Mouse (Mus musculus): ENCODE results near the gene Foxp2. TPM values are rescaled to one million over a fixed set of nuclear protein-coding genes. Genes with fewer than 3 reads are reported as not detected.

The Foxp2 gene
- total RNA-seq (2015; ENCODE audit: low replicate concordance) (not detected in 2 replicates), total RNA-seq (2017; ENCODE audit: low replicate concordance) (1.4 TPM in 1 of 2 replicates, not detected in the other)

DNA sequence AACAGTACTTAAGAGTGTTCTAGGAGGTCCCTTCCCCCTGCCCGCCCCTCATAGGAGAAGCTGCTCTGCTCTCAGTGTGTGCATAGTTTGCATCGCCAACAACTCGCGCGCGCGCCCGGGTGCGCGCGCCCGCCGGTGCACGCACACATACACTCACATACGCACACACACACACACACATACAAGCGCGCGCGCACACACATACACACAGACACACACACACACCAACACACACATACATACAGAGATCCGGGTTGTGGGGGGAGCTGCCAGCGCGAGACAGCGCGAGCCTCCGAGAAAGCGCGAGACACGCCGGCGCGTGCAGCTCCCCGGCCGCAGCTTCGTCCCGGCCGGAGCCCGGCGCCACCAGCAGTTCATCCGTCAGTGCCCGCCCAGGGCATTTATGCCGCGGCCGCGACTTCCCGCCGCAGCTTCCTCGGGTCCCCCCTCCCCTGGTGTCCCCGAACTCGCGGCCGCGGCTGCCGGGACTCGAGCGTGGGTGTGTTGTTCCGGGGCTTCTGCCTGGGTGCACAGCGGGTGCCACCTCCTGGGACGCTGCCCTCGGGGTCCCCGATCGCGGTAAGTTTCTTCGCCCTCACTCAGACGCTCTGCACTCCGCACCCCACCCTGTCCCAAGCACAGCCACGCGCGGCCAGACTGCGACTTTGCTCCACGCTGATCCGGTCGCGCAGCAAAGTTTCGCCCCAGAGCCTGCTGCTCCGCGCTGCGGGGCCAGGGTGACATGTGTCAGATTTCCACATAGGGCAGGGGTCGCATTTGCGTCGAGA lies at the start of gene Foxp2:
Gene Foxp2 (plus strand): TSS at position 167 of the 788 bp plus-strand sequence.
- no peak for ATAC-seq (replicated peaks; ENCODE audit: low FRiP score, poor library complexity, severe bottlenecking)

DNA sequence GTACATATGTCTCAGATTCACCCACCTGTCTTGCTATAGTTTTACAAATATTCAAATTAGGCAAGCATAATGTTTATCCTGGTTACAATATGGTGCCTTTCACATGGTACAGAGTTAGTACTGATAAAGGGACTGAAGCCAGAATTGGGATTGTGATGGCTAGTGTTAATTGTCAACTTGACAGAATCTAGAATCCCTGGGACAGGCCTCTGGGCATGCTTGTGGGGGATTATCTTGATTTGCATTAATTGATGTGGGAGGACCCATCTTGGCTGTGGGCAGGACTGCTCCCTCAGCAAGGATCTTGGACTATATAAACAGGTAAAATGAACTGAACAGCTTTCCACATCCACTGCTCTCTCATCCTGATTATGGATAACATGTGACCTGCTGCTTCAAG lies 15.9 kb upstream of the Foxp2 start:
- no peak for ATAC-seq (replicated peaks; ENCODE audit: low FRiP score, poor library complexity, severe bottlenecking)

DNA sequence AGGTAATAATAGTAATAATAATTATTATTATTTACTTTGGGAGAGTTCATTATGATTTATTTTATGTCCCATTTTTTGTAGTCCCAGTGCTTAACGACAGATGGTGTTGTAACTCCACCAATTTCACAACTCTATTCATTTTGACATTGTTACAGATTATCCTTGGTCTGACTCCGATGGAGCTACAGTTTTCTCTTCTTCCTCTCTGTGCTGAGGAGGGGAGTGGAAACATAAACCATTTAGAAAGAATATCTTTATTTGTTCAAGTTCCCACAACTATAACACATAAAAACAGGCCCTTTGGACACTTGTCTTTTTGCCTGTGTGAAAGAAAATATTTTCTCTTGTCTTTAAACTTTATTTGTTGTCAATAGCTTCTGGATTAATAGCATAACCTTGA lies 4.1 kb upstream of the Foxp2 start:
- ATAC-seq (replicated peaks; ENCODE audit: low FRiP score, poor library complexity, severe bottlenecking), result no peak

DNA sequence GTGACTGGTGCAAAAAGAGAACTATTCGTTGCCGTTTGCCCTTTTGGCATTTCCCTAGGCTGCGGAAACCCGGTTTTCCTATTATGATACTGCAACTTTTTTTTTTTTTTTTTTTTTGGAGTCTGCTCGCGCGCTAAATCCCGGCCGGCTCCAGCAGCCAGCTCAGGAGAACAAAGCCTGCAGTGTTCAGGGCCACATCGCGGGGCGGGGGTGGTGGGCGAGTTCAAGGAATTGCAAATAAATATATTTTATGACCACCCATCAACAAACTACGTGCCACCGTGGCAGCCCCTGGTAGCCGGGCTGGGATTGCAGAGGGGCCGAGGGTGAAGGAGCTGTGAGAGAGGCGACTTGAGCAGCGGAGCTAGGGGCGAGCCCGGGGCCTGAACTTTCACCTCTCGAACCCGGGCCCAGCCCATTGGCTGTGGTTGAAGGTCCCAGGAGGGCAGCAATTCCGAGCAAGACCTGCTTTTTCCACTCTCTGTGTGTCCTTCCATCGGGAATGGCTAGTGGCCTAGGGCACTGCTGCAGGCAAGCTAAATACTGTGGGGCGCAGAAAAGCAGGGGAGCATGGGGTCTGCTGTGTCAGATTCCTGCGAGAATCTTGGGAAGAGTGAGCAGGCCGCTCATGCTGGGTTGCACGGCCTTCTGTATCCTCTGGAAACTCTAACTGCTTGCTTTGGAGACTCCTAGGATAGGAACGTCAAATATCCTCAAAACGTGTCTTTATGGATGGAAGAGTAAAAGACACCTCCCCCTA lies 2.9 kb upstream of the Foxp2 start:
- no peak for ATAC-seq (replicated peaks; ENCODE audit: low FRiP score, poor library complexity, severe bottlenecking)

DNA sequence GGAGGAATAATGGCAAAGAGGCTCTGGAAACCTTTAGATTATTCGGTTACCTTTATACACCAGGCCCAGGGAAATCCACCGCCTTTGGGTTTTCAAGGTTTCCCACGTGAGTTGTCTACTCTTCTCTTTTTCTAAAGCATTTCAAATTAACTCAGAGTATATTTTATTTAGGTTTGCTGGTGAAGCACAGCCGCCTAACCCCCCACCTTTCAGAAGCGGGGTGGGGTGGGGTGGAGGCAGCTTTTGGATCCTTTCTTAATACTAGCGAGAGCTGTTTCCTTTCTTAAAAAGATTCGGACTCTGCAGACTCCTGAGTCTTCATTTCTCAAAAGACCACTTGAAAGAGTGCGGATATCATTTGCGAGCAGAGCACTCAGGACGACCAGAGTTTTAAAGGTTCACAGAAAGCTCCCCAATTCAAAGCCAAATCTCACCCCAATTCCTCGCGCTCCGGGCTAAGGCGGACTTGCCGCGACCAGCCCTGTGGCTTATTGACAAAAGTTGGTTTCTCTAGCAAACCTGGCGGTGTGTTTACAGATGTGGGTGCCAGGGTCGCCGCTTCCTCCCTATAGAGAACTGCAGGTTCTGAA lies 2.0 kb upstream of the Foxp2 start:
- no peak for ATAC-seq (replicated peaks; ENCODE audit: low FRiP score, poor library complexity, severe bottlenecking)

DNA sequence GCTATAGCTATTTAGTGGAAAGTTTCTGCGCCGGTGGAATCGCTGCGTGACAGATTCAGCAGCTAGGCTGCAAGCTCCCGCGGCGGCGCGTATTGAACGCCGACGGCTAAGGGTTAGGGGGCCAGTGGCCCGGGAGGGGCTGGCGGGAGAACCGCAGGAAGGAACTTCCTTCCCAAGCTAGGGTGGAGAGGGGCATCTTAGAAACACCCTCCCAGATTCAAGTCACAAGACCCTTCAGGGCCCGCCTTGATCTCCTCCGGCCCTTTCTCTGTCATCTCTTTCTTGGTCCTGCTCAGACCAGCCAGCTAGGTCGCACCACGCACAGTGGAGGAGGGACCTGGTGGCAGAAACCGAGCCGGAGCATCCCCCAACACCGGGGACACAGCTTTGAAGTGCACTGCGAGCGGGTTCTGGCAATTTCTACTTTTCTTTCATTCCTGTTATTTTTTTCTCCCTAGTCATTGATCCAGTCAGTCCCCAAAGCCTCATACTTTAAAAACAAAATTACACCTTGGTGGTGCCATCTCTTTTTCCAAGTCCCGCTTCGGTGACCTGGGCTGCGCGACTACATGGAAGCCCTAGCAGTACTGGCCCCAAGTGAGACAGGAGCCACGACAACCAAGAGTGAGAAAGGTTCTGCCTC lies 1.1 kb upstream of the Foxp2 start:
- ATAC-seq (replicated peaks; ENCODE audit: low FRiP score, poor library complexity, severe bottlenecking), result no peak

DNA sequence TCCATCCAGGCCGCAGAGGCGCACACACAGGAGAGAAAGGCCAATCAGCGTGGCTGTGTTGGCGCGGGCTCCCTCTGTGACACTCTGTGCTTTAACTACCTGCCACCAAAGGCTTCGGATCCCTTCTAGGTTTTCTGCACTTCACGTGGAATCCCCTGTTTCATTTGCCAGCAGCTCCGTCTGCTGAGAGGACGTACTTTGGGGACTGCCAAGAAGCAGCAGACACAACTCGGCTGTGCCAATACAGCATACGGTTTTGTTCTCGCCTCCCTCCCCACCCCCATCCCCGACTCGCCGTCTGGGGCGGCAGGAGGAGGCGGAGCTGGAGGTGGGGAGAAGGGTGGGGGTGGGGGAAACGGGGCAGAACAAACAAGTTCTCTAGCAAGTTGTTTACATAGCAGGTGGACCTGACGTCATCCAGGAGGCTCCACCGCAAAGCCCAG lies 549 bp upstream of the Foxp2 start:
- ATAC-seq (replicated peaks; ENCODE audit: low FRiP score, poor library complexity, severe bottlenecking), result no peak

DNA sequence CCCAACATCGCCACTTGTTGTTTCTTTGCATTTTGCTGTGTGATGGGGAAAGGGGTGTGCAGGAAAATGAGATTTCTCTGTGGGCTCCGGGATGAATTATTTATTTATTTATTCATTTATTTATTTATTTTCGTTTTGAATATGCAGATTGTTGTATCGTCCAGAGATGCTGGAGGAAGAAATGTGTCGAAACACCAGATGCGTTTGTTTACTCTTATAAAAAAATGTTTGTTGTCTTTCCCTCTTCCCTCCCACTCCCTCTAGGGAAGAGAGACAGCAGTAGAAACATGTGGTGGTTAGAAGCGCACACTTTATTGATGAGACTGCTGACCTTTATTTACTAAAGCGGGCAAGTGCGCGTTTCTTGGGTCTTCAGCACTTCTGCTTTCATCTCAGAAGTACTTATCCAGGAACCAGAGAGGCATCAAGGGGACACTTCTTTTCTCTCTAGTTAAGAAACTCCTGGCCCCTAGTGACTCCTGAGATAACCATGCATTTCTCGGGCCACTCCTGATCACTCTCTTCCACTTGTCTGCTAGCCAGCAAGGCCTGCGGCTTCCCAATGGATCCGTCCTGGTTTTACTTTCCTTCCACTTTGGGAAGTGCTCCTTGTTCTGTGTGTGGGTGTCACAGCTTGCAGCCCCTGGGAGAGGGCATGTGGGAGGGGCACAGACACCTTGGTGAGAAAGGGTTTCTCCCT lies 972 bp downstream of the Foxp2 start:
- no peak for ATAC-seq (replicated peaks; ENCODE audit: low FRiP score, poor library complexity, severe bottlenecking)

DNA sequence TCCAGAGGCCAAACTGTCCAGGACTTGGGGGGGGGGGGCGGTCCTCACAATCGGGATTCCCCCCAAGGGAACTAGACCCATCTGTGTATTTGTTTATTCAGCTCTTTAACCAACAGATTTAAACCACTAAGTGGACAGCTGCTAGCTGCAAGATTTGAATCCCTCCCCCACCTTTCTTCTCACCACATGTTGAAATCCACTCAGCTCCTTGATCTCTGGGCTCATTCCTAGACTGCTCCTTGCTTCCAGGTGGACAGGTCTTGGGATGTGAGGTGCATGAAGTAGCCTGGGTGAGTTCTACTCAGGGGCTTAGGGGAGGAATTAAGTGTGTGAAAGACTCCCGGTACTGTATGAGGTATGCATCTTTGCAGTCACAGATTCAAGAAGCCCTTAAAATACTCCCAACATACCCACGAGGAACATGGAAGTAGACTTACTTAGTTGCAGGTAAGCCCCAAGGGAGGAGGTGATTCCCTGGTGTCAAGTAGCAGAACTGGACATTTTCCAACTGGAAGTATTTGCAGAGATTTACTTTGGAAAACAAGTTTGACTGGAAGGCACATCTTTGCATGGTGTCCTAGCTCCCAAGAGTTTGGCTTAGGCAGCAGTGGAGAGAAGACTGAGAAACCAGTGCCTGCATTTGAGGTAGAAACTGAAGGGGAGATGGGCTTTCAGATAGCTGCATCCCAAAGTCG lies 2.3 kb downstream of the Foxp2 start:
- ATAC-seq (replicated peaks; ENCODE audit: low FRiP score, poor library complexity, severe bottlenecking), result no peak

DNA sequence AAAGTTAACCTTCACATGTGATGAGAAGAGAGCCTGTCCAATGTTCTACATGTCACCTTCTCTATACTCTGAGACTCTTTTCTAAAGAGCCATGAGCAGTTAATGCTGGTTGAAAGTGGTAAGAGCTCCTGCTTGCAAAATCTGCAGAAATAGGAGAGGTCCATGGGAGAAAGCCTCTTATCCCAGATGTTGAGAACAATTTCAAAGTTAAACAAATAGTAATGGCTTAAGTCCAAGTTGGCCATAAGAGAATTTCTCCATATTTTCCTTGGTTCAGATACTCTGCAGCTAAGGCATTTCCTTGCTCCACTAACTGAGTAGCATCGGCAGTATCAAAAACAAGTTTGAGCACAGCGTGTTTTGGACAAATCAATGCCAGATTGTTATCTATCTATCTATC lies 13.9 kb downstream of the Foxp2 start:
- ATAC-seq (replicated peaks; ENCODE audit: low FRiP score, poor library complexity, severe bottlenecking), result no peak

DNA sequence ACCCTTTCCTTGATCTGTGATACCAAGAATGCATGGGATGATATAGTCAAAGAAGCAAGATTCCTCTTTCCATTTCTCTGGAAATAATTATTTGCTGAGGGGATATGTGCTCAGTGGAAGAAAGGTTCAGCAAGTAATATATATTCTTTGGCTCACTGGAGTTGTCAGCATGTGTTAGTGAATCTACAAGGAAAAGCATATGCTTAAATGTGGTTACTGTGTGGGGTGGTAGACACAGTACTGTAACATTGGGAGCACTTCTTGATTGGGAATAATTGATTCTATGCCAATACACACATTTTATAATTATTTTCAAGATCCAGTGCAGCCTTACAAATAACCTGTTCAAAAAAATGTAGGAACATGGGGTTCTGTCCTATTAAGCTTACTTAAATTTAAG lies 21.6 kb downstream of the Foxp2 start:
- no peak for ATAC-seq (replicated peaks; ENCODE audit: low FRiP score, poor library complexity, severe bottlenecking)

DNA sequence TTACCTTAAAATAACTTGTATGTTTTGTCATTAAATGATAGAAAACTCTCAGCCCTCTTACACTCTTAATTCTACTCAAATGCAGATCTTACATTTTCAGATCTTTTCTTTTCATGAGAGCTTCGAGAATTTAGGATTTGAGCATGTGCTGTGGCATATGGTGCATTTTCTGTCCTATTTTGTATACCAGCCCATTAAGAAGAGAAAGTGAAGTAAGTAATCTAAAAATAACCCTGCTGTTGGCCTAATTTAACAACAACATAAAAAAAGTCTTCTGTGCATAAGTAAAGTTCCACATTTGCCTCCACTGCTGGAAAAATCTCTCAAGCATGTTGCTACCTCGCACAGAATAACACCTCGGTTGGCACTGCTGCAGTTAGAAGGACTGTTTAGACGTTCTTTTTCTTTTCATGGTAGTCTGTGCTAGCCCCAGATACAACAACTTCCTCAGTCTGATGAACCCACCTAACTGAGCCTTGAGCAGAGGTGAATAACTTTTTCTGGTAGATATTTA lies 23.9 kb downstream of the Foxp2 start:
- ATAC-seq (replicated peaks; ENCODE audit: low FRiP score, poor library complexity, severe bottlenecking), result no peak

DNA sequence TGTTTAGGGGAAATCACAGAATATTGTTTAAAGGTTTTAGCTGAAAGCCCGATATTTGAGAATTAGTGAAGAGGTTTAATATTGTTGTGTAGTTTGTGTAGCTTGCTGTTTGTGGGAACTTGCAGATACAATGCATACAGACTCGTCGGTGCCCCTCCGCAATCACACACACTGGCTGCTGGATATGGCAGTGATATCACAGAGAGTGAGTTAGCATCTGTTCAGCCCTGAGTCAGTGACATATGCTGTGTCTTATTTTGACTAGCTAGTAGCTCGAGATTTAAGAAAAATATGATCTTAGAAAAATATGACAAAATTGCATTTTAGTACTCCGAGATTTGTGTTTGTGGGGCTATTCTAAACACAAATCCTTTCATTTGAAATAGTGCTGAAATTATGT lies 49.9 kb downstream of the Foxp2 start:
- ATAC-seq (replicated peaks; ENCODE audit: low FRiP score, poor library complexity, severe bottlenecking), result no peak

DNA sequence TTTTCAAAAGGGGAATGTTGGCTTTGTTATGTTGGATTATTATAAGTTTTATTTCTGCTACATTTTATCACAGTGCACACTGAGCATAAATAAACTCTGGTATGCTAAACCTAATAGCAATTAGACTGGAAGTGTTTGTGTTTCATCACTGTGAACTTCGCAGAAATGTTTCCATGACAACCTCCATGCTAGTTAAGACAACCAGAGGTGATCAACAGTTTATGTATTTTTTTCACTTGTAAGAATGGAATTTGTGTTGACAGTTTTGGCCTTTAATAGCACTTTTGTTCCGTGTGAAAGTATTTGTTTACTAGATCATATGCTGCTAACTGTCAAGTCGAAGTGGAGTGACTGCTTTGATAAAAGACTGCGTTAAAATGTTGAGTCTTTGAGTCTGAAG lies 51.6 kb downstream of the Foxp2 start:
- no peak for ATAC-seq (replicated peaks; ENCODE audit: low FRiP score, poor library complexity, severe bottlenecking)

DNA sequence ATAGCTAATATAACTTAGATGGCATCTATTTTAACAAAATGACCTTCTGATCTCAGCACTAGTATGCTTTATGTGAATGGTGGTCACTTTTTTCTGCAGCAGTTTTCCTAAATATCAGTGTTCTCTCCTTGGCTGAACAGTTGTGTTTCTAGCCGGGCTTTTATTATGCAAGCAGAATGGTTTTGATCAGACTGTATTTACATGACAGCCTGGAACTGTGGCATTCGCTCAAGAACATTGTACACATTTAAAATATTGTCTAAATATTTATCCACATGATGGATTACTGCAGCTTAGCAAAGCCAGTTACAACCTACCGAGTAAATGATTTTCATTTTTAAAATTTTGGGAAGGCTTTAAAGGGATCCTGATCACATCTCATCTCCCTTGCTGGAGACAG lies 75.9 kb downstream of the Foxp2 start:
- no peak for ATAC-seq (replicated peaks; ENCODE audit: low FRiP score, poor library complexity, severe bottlenecking)

DNA sequence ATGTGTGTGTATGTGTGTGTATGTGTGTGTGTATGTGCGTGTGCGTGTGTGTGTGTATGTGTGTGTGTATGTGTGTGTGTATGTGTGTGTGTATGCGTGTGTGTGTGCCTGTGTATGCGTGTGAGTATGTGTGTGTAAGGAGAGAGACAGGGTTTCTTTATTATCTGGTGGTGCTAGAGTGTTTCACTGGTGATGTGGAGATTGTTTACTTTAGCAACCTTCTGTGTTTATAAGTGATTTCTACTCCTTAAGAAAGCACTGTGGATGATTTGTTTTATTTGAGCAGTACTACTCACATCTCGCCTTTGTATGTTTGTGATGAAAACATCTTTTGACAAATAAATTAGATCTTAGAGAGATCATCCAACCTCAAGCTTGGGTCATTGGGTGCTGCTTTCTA lies 77.1 kb downstream of the Foxp2 start:
- no peak for ATAC-seq (replicated peaks; ENCODE audit: low FRiP score, poor library complexity, severe bottlenecking)

DNA sequence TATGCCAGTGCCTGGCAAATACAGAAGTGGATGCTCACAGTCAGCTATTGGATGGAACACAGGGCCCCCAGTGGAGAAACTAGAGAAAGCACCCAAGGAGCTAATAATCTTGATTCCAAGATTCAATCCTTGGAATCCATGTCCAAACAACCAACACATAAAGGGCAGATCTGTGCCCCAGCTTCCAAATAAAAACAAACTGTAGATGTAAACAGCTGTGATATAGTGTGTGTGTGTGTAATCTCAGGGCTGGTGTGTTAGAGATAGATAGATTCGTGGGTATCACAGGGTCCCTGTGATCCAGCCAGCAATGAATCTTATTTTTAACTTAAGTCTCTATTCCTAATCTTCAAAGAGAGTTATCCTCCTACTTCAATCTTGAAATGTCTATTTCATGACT lies 107.0 kb downstream of the Foxp2 start:
- no peak for ATAC-seq (replicated peaks; ENCODE audit: low FRiP score, poor library complexity, severe bottlenecking)

DNA sequence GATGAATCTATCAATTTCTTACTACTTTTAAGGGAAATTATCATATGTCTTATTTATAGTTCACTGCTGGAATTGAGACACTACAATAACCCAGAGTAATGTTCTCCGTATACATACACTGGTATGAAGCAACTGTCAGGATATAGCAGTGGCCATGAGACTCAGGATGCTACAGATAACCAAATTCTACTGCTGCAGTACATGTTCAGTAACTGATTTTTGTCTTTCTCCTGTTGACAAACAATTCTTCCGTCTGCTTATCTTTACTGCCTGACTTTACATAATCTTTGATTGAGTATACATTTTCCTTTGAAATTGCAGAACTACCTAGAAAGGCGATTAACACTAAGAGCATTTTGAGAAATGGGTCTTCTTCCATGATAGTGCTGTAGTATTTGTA lies 127.3 kb downstream of the Foxp2 start:
- no peak for ATAC-seq (replicated peaks; ENCODE audit: low FRiP score, poor library complexity, severe bottlenecking)

Measured in erythroid progenitor cell, adult 5-6 weeks (primary cell).